In genomic region chr8:124021237-124022227, GRCm38 (mm10) we compare ENCODE assay signal across 8 mouse cellular contexts. TPM values are rescaled to one million over a fixed set of nuclear protein-coding genes. Genes with fewer than 3 reads are reported as not detected.
DNase-seq lines count a peak whose midpoint lies in the region; ATAC-seq lines count a peak whose summit lies in the region.

Taf5l (minus strand) TSS chr8:124021397.
Urb2 (plus strand) TSS chr8:124021508.

- H3K9ac ChIP-seq in hindbrain, embryonic 16.5 days (ENCODE audit: low read depth, low read length), result peak within 1 kb of the TSS; percentile 82

- no peaks in the 10 kb centered on the region for H3K9me3 ChIP-seq in hindbrain, embryonic 16.5 days (ENCODE audit: control insufficient read depth, low read length)

- peak within 1 kb of the TSS; percentile 95 for H3K27ac ChIP-seq in hindbrain, embryonic 16.5 days (ENCODE audit: low read depth, low read length)

- H3K4me2 ChIP-seq in hindbrain, embryonic 16.5 days (ENCODE audit: low read length), result peak within 1 kb of the TSS; percentile 78

- ATAC-seq in hindbrain, embryonic 16.5 days, result peak; percentile 96

- peak; percentile 97 for DNase-seq in ZHBTc4 (ENCODE audit: low read depth, low spot score)
- DNase-seq in cerebellum, postnatal 4 days (ENCODE audit: low spot score in 2 of 2), result peak; percentile 85 to 92
- DNase-seq in gastrocnemius, adult 18-20 months (ENCODE audit: low spot score), result peak; percentile 93
- DNase-seq in left cerebral cortex, adult 18-20 months (ENCODE audit: low spot score in 2 of 2), result peak; percentile 92 to 94
- DNase-seq in lung, postnatal 4 days, result peak; percentile 95 to 96
- DNase-seq in retina, postnatal 1 day, result peak; percentile 94
- DNase-seq in thymus, postnatal 4 days, result peak; percentile 97

- under 1% methylated on average over 66 of the region's 74 CpGs for WGBS in hindbrain, embryonic 16.5 days

- no peaks in the 10 kb centered on the region for H3K27me3 ChIP-seq in hindbrain, embryonic 16.5 days (replicated peaks; ENCODE audit: control insufficient read depth, insufficient read depth, low read length)

- 0 out of 2 replicates have a peak, but pooled peaks cover 2% of the 10 kb centered on the region for H3K36me3 ChIP-seq in hindbrain, embryonic 16.5 days (ENCODE audit: control insufficient read depth, insufficient read depth, low read length)

- peaks cover 20% of the 10 kb centered on the region for H3K4me1 ChIP-seq in hindbrain, embryonic 16.5 days (ENCODE audit: control insufficient read depth, insufficient read depth, low read depth, low read length)

- H3K4me3 ChIP-seq in hindbrain, embryonic 16.5 days (ENCODE audit: low read length), result peak within 1 kb of the TSS; percentile 87

RNA-seq across cellular contexts. Expression of gene Taf5l, which starts in this region (rescaled TPM):
- total RNA-seq in gastrocnemius, adult 18-20 months (2021), result 10 to 100 TPM; 11.9 to 13.8 TPM
- polyA plus RNA-seq in hindbrain, embryonic 16.5 days (2015; fragmentation: Nextera tagmentation; extraction: Ambion mirVana), result 18.6 and 20.7 TPM in 2 replicates
- total RNA-seq in left cerebral cortex, adult 18-20 months (2021), result 10 to 100 TPM; 21.2 to 23.9 TPM

RNA-seq across cellular contexts. Expression of gene Urb2, which starts in this region (rescaled TPM):
- total RNA-seq in gastrocnemius, adult 18-20 months (2021), result 1 to 10 TPM; 5.3 to 6.3 TPM
- 2.6 and 4.7 TPM in 2 replicates for polyA plus RNA-seq in hindbrain, embryonic 16.5 days (2015; fragmentation: Nextera tagmentation; extraction: Ambion mirVana)
- 10 to 100 TPM; 12.1 to 12.9 TPM for total RNA-seq in left cerebral cortex, adult 18-20 months (2021)

Comparison
In these comparisons a context has a peak if more than half of its experiments do, and no peak if none do; other contexts are left out.
1. Peak in every context shown above with its lines: DNase-seq, ATAC-seq, H3K4me3 ChIP-seq and H3K27ac ChIP-seq.